Mouse (Mus musculus): Measurements from ENCODE around the gene Olfr1031. TPM values are rescaled to one million over a fixed set of nuclear protein-coding genes. Genes with fewer than 3 reads are reported as not detected.
"Not testable (repeated sequence)": the region's sequence is repeated elsewhere in the genome, so short reads cannot be mapped to it uniquely, and the experiment has no call there.

Olfr1031 gene
- not detected in 2 replicates for polyA plus RNA-seq (2016; fragmentation: Nextera tagmentation; extraction: Ambion mirVana)

DNA sequence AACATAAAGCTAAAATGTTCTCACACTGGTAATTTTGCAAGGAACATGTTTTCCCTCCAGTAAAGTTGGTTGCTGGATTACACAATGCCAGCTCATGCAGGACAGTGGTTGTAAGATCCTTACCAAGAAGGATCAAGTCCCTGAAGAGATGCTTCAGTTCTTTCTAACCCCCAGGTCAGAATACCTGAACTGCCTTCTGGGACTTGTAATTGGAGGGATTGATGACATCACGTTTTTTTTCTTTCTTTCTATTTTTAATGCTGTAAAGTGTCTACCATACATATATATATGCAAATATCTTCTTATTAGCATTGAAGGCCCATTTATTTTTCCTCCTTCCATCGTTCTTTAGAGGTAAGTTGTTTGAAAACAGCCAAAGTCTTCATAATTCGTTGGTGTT, at the start of gene Olfr1031:
Olfr1031 (plus strand) TSS at position 301 of the 400 bp plus-strand sequence.
- no peaks in the 10 kb centered on the region for H3K27me3 ChIP-seq (ENCODE audit: low read depth, poor library complexity, severe bottlenecking)
- H3K4me1 ChIP-seq, result no peaks in the 10 kb centered on the region
- no peaks in the 10 kb centered on the region for H3K9me3 ChIP-seq (replicated peaks)
- 80% methylated on average over 3 of the region's 3 CpGs for WGBS
- H3K36me3 ChIP-seq, result no peaks in the 10 kb centered on the region
- no peak for DNase-seq (ENCODE audit: low spot score)
- no peak within 1 kb of the TSS for H3K27ac ChIP-seq (replicated peaks)
- no peak within 1 kb of the TSS for H3K4me3 ChIP-seq

DNA sequence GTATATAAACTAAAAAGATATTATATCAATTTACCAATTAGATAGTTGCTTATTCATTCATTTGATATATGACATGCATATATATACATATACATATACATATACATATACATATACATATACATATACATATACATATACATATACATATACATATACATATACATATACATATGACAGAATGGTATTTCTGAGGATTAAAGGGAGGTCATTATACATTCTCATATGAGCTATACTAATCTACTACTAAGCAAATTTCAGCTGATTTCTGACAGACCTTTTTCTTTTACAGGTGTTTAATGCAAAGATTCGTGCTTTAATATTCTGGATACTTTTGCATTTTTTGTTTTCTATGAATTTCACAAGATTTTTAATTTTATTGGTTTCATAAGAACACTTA, 40.0 kb upstream of the Olfr1031 start, which contains the start of gene Olfr1028:
Olfr1028 (plus strand) TSS at position 301 of the 400 bp plus-strand sequence.
- Histone ChIP-seq H3K9me3 (replicated peaks) (no peaks in the 10 kb centered on the region), H3K36me3 (no peaks in the 10 kb centered on the region), H3K4me3 (no peak within 1 kb of the TSS), H3K27ac (replicated peaks) (no peak within 1 kb of the TSS), H3K27me3 (ENCODE audit: low read depth, poor library complexity, severe bottlenecking) (no peaks in the 10 kb centered on the region), H3K4me1 (no peaks in the 10 kb centered on the region)
- DNase-seq (ENCODE audit: low spot score), result no peak
- WGBS, result 88% methylated on average over 1 of the region's 1 CpGs

DNA sequence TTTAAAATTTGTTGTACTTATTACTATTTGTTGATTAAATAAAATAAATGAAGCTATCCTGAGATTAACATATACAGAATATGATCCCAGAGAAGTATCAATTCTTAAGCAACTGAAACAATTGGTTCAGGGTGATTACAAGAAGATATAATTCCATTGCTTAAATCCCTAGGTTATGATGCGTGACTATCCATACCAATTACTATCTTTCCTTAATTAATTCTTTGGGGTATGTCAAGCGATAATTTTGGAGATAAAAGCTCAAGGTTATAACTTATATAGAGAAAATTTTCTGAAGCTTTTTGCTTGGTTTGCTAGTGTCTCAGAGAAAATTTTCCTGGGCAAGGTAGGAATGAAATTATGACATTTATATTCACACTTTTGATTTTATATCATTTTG, 16.5 kb upstream of the Olfr1031 start, which contains the start of gene Olfr1029:
Olfr1029 (plus strand) TSS at position 301 of the 400 bp plus-strand sequence.
- Histone ChIP-seq H3K27ac (replicated peaks) (no peak within 1 kb of the TSS), H3K36me3 (no peaks in the 10 kb centered on the region), H3K4me3 (no peak within 1 kb of the TSS), H3K4me1 (no peaks in the 10 kb centered on the region), H3K9me3 (replicated peaks) (no peaks in the 10 kb centered on the region), H3K27me3 (ENCODE audit: low read depth, poor library complexity, severe bottlenecking) (no peaks in the 10 kb centered on the region)
- no peak for DNase-seq (ENCODE audit: low spot score)
- 89% methylated on average over 2 of the region's 2 CpGs for WGBS

DNA sequence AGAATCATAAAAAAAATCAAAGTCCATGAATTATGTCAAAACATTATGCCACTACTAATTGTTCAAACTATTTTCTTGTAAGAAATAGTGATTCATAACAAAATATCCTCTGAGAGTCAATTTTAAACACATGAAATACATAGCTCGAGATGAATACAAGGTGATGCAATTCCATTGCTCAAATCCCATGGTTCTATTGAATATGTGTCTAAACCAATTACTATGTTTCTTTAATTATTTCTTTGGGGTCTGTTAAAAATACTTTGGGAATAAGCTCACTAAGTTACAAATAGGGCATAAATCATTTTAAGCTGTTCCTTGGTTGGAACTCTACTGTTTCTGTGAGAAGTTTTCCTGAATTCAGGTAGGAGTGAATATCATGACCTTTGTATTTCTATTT, 11.1 kb upstream of the Olfr1031 start, which contains the start of gene Olfr1030:
Olfr1030 (plus strand) TSS at position 301 of the 400 bp plus-strand sequence.
- Histone ChIP-seq H3K27me3 (ENCODE audit: low read depth, poor library complexity, severe bottlenecking) (no peaks in the 10 kb centered on the region), H3K4me3 (no peak within 1 kb of the TSS), H3K27ac (replicated peaks) (no peak within 1 kb of the TSS), H3K4me1 (no peaks in the 10 kb centered on the region), H3K9me3 (replicated peaks) (no peaks in the 10 kb centered on the region), H3K36me3 (no peaks in the 10 kb centered on the region)
- WGBS, result 85% methylated on average over 1 of the region's 1 CpGs
- no peak for DNase-seq (ENCODE audit: low spot score)

DNA sequence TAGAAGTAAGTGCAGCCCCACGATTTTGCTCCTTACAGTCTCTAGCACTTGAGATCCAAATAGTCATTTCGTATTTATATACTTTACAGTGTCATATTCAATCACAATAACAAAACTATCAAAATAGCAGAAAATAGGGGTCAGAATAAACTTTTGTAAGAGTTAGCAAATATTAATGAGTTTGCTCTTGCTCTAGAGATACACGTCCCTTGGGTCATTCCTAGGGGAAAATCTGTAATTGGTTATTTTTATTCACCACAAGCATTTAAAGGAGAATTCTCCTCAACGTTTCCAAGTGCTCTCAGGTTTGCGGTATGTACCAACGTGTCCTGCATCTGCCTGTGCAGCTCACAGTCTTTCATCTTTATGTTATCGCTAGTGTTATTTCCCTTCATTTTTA, 15.1 kb downstream of the Olfr1031 start, which contains the start of gene Olfr1032:
Olfr1032 (plus strand) TSS at position 301 of the 400 bp plus-strand sequence.
- WGBS, result 88% methylated on average over 7 of the region's 7 CpGs
- H3K9me3 ChIP-seq (replicated peaks), result no peaks in the 10 kb centered on the region
- H3K36me3 ChIP-seq, result no peaks in the 10 kb centered on the region

DNA sequence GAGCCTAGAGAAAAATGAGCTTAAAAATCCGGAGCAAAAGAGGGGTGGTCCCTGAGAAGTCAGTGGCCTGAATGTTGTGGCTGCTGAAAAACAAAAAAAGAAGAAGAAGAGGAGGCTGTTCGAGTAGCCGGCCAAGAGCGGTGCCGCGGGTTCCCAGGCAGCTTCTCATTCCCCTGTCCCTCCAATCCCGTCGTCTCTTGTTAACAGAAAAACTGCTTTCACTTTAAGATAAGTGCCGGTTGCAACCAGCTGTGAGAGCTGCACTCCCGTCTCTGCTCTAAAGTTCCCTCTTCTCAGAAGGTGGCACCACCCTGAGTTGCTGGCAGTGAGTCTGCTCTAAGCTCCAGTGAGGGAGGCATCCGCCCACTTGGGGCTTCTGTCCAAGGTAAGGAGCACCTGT, 30.3 kb downstream of the Olfr1031 start, which contains the start of gene Olfr1033:
Olfr1033 (plus strand) TSS at position 228 of the 400 bp plus-strand sequence.
- H3K4me1 ChIP-seq; H3K27me3 ChIP-seq (ENCODE audit: low read depth, poor library complexity, severe bottlenecking); H3K27ac ChIP-seq (replicated peaks); H3K9me3 ChIP-seq (replicated peaks); H3K36me3 ChIP-seq: not testable (repeated sequence)
- DNase-seq (ENCODE audit: low spot score), result peak; percentile 14
- 8% methylated on average over 11 of the region's 11 CpGs for WGBS
- peak within 1 kb of the TSS; percentile 43 for H3K4me3 ChIP-seq

More for the DNA sequence above, 15.1 kb downstream of the Olfr1031 start, which contains the start of gene Olfr1032:
- no peak for DNase-seq (ENCODE audit: low spot score)
- Histone ChIP-seq H3K27me3 (ENCODE audit: low read depth, poor library complexity, severe bottlenecking) (no peaks in the 10 kb centered on the region), H3K4me1 (no peaks in the 10 kb centered on the region), H3K27ac (replicated peaks) (no peak within 1 kb of the TSS), H3K4me3 (no peak within 1 kb of the TSS)

DNA sequence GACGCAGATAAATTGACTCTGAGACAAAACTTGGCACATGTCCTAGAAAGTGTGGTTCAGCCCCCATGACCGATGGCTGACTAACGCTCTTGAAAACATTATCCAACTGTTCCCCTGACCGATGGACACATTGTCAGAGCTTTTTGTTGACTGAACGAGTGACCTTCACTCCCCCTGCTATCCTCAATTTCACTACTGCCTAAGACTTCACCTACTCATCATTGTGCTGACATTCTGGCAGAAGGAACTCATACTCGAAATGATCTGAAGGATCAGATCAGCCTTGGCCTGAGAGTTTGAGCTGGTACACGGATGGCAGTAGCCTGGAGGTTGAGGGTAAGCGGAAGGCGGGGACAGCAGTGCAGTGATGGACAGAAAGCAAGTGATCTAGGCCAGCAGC, 31.4 kb downstream of the Olfr1031 start:
- not testable (repeated sequence) for DNase-seq (ENCODE audit: low spot score); H3K4me1 ChIP-seq; H3K4me3 ChIP-seq; H3K36me3 ChIP-seq; H3K27me3 ChIP-seq (ENCODE audit: low read depth, poor library complexity, severe bottlenecking); H3K9me3 ChIP-seq (replicated peaks); H3K27ac ChIP-seq (replicated peaks)
- WGBS, result 82% methylated on average over 3 of the region's 9 CpGs

Other genes starting within 250 kb of the Olfr1031 start
- not detected in 2 replicates for gene Olfr1012, start 227.5 kb upstream of the Olfr1031 start, polyA plus RNA-seq (2016; fragmentation: Nextera tagmentation; extraction: Ambion mirVana)
- gene Olfr1013, start 223.2 kb upstream of the Olfr1031 start, polyA plus RNA-seq (2016; fragmentation: Nextera tagmentation; extraction: Ambion mirVana), result not detected in 2 replicates
- not detected in 2 replicates for gene Olfr1014, start 217.6 kb upstream of the Olfr1031 start, polyA plus RNA-seq (2016; fragmentation: Nextera tagmentation; extraction: Ambion mirVana)
- gene Olfr1015, start 208.3 kb upstream of the Olfr1031 start, polyA plus RNA-seq (2016; fragmentation: Nextera tagmentation; extraction: Ambion mirVana), result not detected in 2 replicates
- not detected in 2 replicates for gene Olfr1016, start 187.8 kb upstream of the Olfr1031 start, polyA plus RNA-seq (2016; fragmentation: Nextera tagmentation; extraction: Ambion mirVana)
- gene Olfr1018, start 171.8 kb upstream of the Olfr1031 start, polyA plus RNA-seq (2016; fragmentation: Nextera tagmentation; extraction: Ambion mirVana), result not detected in 2 replicates
- not detected in 2 replicates for gene Olfr1019, start 144.8 kb upstream of the Olfr1031 start, polyA plus RNA-seq (2016; fragmentation: Nextera tagmentation; extraction: Ambion mirVana)
- gene Olfr1020, start 143.3 kb upstream of the Olfr1031 start, polyA plus RNA-seq (2016; fragmentation: Nextera tagmentation; extraction: Ambion mirVana), result not detected in 2 replicates
- not detected in 2 replicates for gene Olfr1022, start 121.7 kb upstream of the Olfr1031 start, polyA plus RNA-seq (2016; fragmentation: Nextera tagmentation; extraction: Ambion mirVana)
- not detected in 2 replicates for gene Olfr1023, start 104.7 kb upstream of the Olfr1031 start, polyA plus RNA-seq (2016; fragmentation: Nextera tagmentation; extraction: Ambion mirVana)
- not detected in 2 replicates for gene Olfr1024, start 85.3 kb upstream of the Olfr1031 start, polyA plus RNA-seq (2016; fragmentation: Nextera tagmentation; extraction: Ambion mirVana)
- not detected in 2 replicates for gene Olfr1025-ps1, start 75.1 kb upstream of the Olfr1031 start, polyA plus RNA-seq (2016; fragmentation: Nextera tagmentation; extraction: Ambion mirVana)
- gene Olfr1026, start 68.7 kb upstream of the Olfr1031 start, polyA plus RNA-seq (2016; fragmentation: Nextera tagmentation; extraction: Ambion mirVana), result not detected in 2 replicates
- gene Olfr1028, start 39.9 kb upstream of the Olfr1031 start, polyA plus RNA-seq (2016; fragmentation: Nextera tagmentation; extraction: Ambion mirVana), result not detected in 2 replicates
- gene Olfr1029, start 16.4 kb upstream of the Olfr1031 start, polyA plus RNA-seq (2016; fragmentation: Nextera tagmentation; extraction: Ambion mirVana), result not detected in 2 replicates
- gene Olfr1030, start 11.0 kb upstream of the Olfr1031 start, polyA plus RNA-seq (2016; fragmentation: Nextera tagmentation; extraction: Ambion mirVana), result not detected in 2 replicates
- gene Olfr1032, start 15.2 kb downstream of the Olfr1031 start, polyA plus RNA-seq (2016; fragmentation: Nextera tagmentation; extraction: Ambion mirVana), result not detected in 2 replicates
- gene Olfr1033, start 30.3 kb downstream of the Olfr1031 start, polyA plus RNA-seq (2016; fragmentation: Nextera tagmentation; extraction: Ambion mirVana), result not detected in 2 replicates
- not detected in 2 replicates for gene Olfr1034, start 55.6 kb downstream of the Olfr1031 start, polyA plus RNA-seq (2016; fragmentation: Nextera tagmentation; extraction: Ambion mirVana)
- not detected in 2 replicates for gene Olfr1036, start 83.7 kb downstream of the Olfr1031 start, polyA plus RNA-seq (2016; fragmentation: Nextera tagmentation; extraction: Ambion mirVana)
- gene Olfr1037, start 97.1 kb downstream of the Olfr1031 start, polyA plus RNA-seq (2016; fragmentation: Nextera tagmentation; extraction: Ambion mirVana), result not detected in 2 replicates
- not detected in 2 replicates for gene Olfr1039, start 145.6 kb downstream of the Olfr1031 start, polyA plus RNA-seq (2016; fragmentation: Nextera tagmentation; extraction: Ambion mirVana)
- gene Olfr1040, start 156.4 kb downstream of the Olfr1031 start, polyA plus RNA-seq (2016; fragmentation: Nextera tagmentation; extraction: Ambion mirVana), result not detected in 2 replicates
- not detected in 2 replicates for gene Olfr1042, start 171.5 kb downstream of the Olfr1031 start, polyA plus RNA-seq (2016; fragmentation: Nextera tagmentation; extraction: Ambion mirVana)
- not detected in 2 replicates for gene Olfr1043, start 177.2 kb downstream of the Olfr1031 start, polyA plus RNA-seq (2016; fragmentation: Nextera tagmentation; extraction: Ambion mirVana)
- not detected in 2 replicates for gene Olfr1044, start 187.5 kb downstream of the Olfr1031 start, polyA plus RNA-seq (2016; fragmentation: Nextera tagmentation; extraction: Ambion mirVana)
- gene Olfr52, start 195.4 kb downstream of the Olfr1031 start, polyA plus RNA-seq (2016; fragmentation: Nextera tagmentation; extraction: Ambion mirVana), result not detected in 2 replicates
- not detected in 2 replicates for gene Olfr1045, start 212.7 kb downstream of the Olfr1031 start, polyA plus RNA-seq (2016; fragmentation: Nextera tagmentation; extraction: Ambion mirVana)
- not detected in 2 replicates for gene Olfr1046, start 229.0 kb downstream of the Olfr1031 start, polyA plus RNA-seq (2016; fragmentation: Nextera tagmentation; extraction: Ambion mirVana)
- gene Olfr1047, start 241.1 kb downstream of the Olfr1031 start, polyA plus RNA-seq (2016; fragmentation: Nextera tagmentation; extraction: Ambion mirVana), result not detected in 2 replicates
- not detected in 2 replicates for gene Olfr1048, start 250.0 kb downstream of the Olfr1031 start, polyA plus RNA-seq (2016; fragmentation: Nextera tagmentation; extraction: Ambion mirVana)